Mouse (Mus musculus) MEL (cell line): ENCODE data around the gene Fgfr2.

Experiments used
- CHD2 ChIP-seq: IDR thresholded peaks from 2 replicates; pipeline ENCODE4 v1.6.1; 2011; ENCODE audit warnings: low read length, improper control_type of control experiment
- CTCF ChIP-seq, 3 experiments: IDR thresholded peaks in 2 of 3; conservative IDR thresholded peaks in 1 of 3; 2 replicates each; pipeline ENCODE4 v1.5.1; 2011 to 2012; ENCODE audit warnings: low read length in 3 of 3, low read depth in 2 of 3, mild to moderate bottlenecking in 2 of 3, improper control_type of control experiment in 1 of 3, inconsistent platforms in 1 of 3, mixed read lengths in 1 of 3, moderate library complexity in 1 of 3; ENCODE audit not compliant: control insufficient read depth in 1 of 3, insufficient read depth in 1 of 3, poor library complexity in 1 of 3, severe bottlenecking in 1 of 3
- E2F4 ChIP-seq: IDR thresholded peaks from 2 replicates; pipeline ENCODE4 v1.6.1; 2011; ENCODE audit warnings: low read depth, low read length, improper control_type of control experiment, borderline replicate concordance
- ETS1 ChIP-seq: IDR thresholded peaks from 2 replicates; pipeline ENCODE4 v1.6.1; 2012; ENCODE audit warnings: low read depth, mild to moderate bottlenecking, inconsistent platforms, low read length, improper control_type of control experiment, moderate library complexity
- GATA1 ChIP-seq: IDR thresholded peaks from 2 replicates; pipeline ENCODE4 v1.6.1; 2011; ENCODE audit warnings: low read depth, low read length, improper control_type of control experiment
- MAX ChIP-seq: IDR thresholded peaks from 2 replicates; pipeline ENCODE4 v1.6.1; 2011; ENCODE audit warnings: low read length, improper control_type of control experiment
- POLR2A ChIP-seq, 2 experiments: IDR thresholded peaks; 2 replicates each; pipeline ENCODE4 v1.6.1; 2011 to 2012; ENCODE audit warnings: low read length in 2 of 2, mild to moderate bottlenecking in 2 of 2, control low read depth in 1 of 2, improper control_type of control experiment in 1 of 2, low read depth in 1 of 2, moderate library complexity in 1 of 2; ENCODE audit not compliant: control insufficient read depth in 1 of 2, insufficient read depth in 1 of 2, poor library complexity in 1 of 2
- POLR2AphosphoS2 ChIP-seq: IDR thresholded peaks from 2 replicates; pipeline ENCODE4 v1.6.1; 2011; ENCODE audit warnings: low read length, improper control_type of control experiment

DNA sequence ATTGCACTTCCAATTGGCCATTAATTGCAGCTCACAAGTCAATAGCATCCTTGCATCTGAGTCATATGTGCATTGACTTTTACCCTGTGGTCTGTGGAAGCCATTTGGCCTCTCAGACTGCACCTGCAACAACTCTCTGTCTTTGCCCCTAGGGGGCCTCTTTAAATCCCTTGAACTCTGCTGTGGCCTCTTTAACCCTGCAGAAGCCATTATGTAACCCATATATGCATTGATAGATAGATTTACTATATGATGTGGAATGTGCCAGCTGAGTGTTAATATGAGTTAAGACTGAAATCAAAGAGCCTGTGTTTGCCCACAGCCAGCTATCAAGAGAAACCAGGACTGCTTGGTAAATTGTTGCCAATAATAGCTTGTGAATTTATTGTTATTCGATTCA, 924.3 kb downstream of the Fgfr2 start:
- TF ChIP-seq POLR2A (IDR thresholded peaks at IDR 0.05; ENCODE audit: control insufficient read depth in 1 of 2, insufficient read depth in 1 of 2, low read depth in 1 of 2, low read length in 2 of 2, poor library complexity in 1 of 2), result no peak
- TF ChIP-seq MAX, result no peak
- TF ChIP-seq CTCF (IDR thresholded peaks at IDR 0.05 in 2 of 3, conservative IDR thresholded peaks at IDR 0.05 in 1 of 3; ENCODE audit: control insufficient read depth in 1 of 3, insufficient read depth in 1 of 3, low read depth in 2 of 3, low read length in 3 of 3, poor library complexity in 1 of 3, severe bottlenecking in 1 of 3), result peak in 2 of 3 experiments; percentile 5 to 14; a peak in 1 of 6 replicates
- TF ChIP-seq ETS1, result no peak
- no peak for TF ChIP-seq E2F4
- TF ChIP-seq GATA1, result no peak
- no peak for TF ChIP-seq CHD2
- TF ChIP-seq POLR2AphosphoS2, result no peak
